Mouse (Mus musculus): ENCODE measurements around the gene Kmt2c. TPM values are rescaled to one million over a fixed set of nuclear protein-coding genes. Genes with fewer than 3 reads are reported as not detected.

The Kmt2c gene
- total RNA-seq, 1 experiment, result 50.6 TPM

- peak; percentile 99 for DNase-seq (ENCODE audit: low read depth, low spot score)
- peak overlapping the region; percentile 95 to 96 for H3K4me3 ChIP-seq (ENCODE audit: insufficient read depth in 1 of 2, low read depth in 1 of 2, low read length in 2 of 2, poor library complexity in 1 of 2, severe bottlenecking in 1 of 2)
- H3K36me3 ChIP-seq (ENCODE audit: control insufficient read depth, insufficient read depth, low read length, poor library complexity, severe bottlenecking), result no peaks in the 10 kb centered on the region
- TF ChIP-seq ZC3H11A (IDR thresholded peaks at IDR 0.05; ENCODE audit: borderline replicate concordance, low read depth, low read length) (no peak), HCFC1 (IDR thresholded peaks at IDR 0.05; ENCODE audit: borderline replicate concordance, insufficient read depth, low read length) (peak; percentile 60; the same call in 1 of the 2 replicates), CHD2 (IDR thresholded peaks at IDR 0.05; ENCODE audit: low read depth, low read length) (peak; percentile 31; the same call in 1 of the 2 replicates), MAFK (IDR thresholded peaks at IDR 0.05; ENCODE audit: insufficient read depth, low read depth, low read length) (no peak), ZNF384 (IDR thresholded peaks at IDR 0.05; ENCODE audit: low read depth, low read length) (no peak)
- in situ Hi-C loops (cut with MboI; ENCODE audit: low sequenced_read_pairs in 2 of 2, unreplicated experiment in 2 of 2), result no loop called here
- H3K27ac ChIP-seq (ENCODE audit: insufficient read depth, low read depth, low read length, poor library complexity, severe bottlenecking), result peak overlapping the region; percentile 96
- peaks cover 20 to 26% of the 10 kb centered on the region in 2 experiments for H3K4me1 ChIP-seq (ENCODE audit: control insufficient read depth in 2 of 2, insufficient read depth in 2 of 2, low read length in 2 of 2, poor library complexity in 1 of 2)
- no peaks in the 10 kb centered on the region for H3K9me3 ChIP-seq (ENCODE audit: control insufficient read depth, insufficient read depth, low read depth, low read length)
- H3K9ac ChIP-seq (ENCODE audit: insufficient read depth, low read depth, low read length, poor library complexity, severe bottlenecking), result peak overlapping the region; percentile 96
Observed at GRCm38 (mm10) chr5:25529529-25530421, 31.2 kb upstream of the Kmt2c start.

GRCm38 (mm10) chr5:25528851-25529528 is 30.4 kb upstream of the Kmt2c start:
- in situ Hi-C loops (cut with MboI; ENCODE audit: low sequenced_read_pairs in 2 of 2, unreplicated experiment in 2 of 2), result no loop called here
- TF ChIP-seq MAFK (IDR thresholded peaks at IDR 0.05; ENCODE audit: insufficient read depth, low read depth, low read length) (no peak), HCFC1 (IDR thresholded peaks at IDR 0.05; ENCODE audit: borderline replicate concordance, insufficient read depth, low read length) (no peak), ZC3H11A (IDR thresholded peaks at IDR 0.05; ENCODE audit: borderline replicate concordance, low read depth, low read length) (no peak)
- Histone ChIP-seq H3K4me3 (ENCODE audit: insufficient read depth in 1 of 2, low read depth in 1 of 2, low read length in 2 of 2, poor library complexity in 1 of 2, severe bottlenecking in 1 of 2) (peak overlapping the region; percentile 80 to 96), H3K9ac (ENCODE audit: insufficient read depth, low read depth, low read length, poor library complexity, severe bottlenecking) (peak overlapping the region; percentile 76), H3K4me1 (ENCODE audit: control insufficient read depth in 2 of 2, insufficient read depth in 2 of 2, low read length in 2 of 2, poor library complexity in 1 of 2) (peaks cover 19 to 24% of the 10 kb centered on the region in 2 experiments), H3K27ac (ENCODE audit: insufficient read depth, low read depth, low read length, poor library complexity, severe bottlenecking) (peak overlapping the region; percentile 92), H3K9me3 (ENCODE audit: control insufficient read depth, insufficient read depth, low read depth, low read length) (no peaks in the 10 kb centered on the region), H3K36me3 (ENCODE audit: control insufficient read depth, insufficient read depth, low read length, poor library complexity, severe bottlenecking) (no peaks in the 10 kb centered on the region)
- no peak for DNase-seq (ENCODE audit: low read depth, low spot score)

- Histone ChIP-seq H3K27ac (ENCODE audit: insufficient read depth, low read depth, low read length, poor library complexity, severe bottlenecking) (peak overlapping the region; percentile 92), H3K9ac (ENCODE audit: insufficient read depth, low read depth, low read length, poor library complexity, severe bottlenecking) (peak overlapping the region; percentile 31; the same call in 1 of the 2 replicates)
- no peak for TF ChIP-seq ZNF384 (IDR thresholded peaks at IDR 0.05; ENCODE audit: low read depth, low read length)
- TF ChIP-seq ZC3H11A (IDR thresholded peaks at IDR 0.05; ENCODE audit: borderline replicate concordance, low read depth, low read length), result no peak
- TF ChIP-seq MAFK (IDR thresholded peaks at IDR 0.05; ENCODE audit: insufficient read depth, low read depth, low read length), result no peak
- no peak for TF ChIP-seq HCFC1 (IDR thresholded peaks at IDR 0.05; ENCODE audit: borderline replicate concordance, insufficient read depth, low read length)
- no peak for TF ChIP-seq CHD2 (IDR thresholded peaks at IDR 0.05; ENCODE audit: low read depth, low read length)
Observed at GRCm38 (mm10) chr5:25527971-25528370, 29.4 kb upstream of the Kmt2c start.

GRCm38 (mm10) chr5:25526926-25527325 is 28.3 kb upstream of the Kmt2c start:
- H3K9me3 ChIP-seq (ENCODE audit: control insufficient read depth, insufficient read depth, low read depth, low read length), result no peaks in the 10 kb centered on the region
- no peak for DNase-seq (ENCODE audit: low read depth, low spot score)
- peak overlapping the region; percentile 92 for H3K27ac ChIP-seq (ENCODE audit: insufficient read depth, low read depth, low read length, poor library complexity, severe bottlenecking)
- peak overlapping the region; percentile 15; the same call in 1 of the 2 replicates for H3K9ac ChIP-seq (ENCODE audit: insufficient read depth, low read depth, low read length, poor library complexity, severe bottlenecking)
- in situ Hi-C loops (cut with MboI; ENCODE audit: low sequenced_read_pairs in 2 of 2, unreplicated experiment in 2 of 2), result no loop called here
- H3K4me3 ChIP-seq (ENCODE audit: insufficient read depth in 1 of 2, low read depth in 1 of 2, low read length in 2 of 2, poor library complexity in 1 of 2, severe bottlenecking in 1 of 2), result peak overlapping the region; percentile 7 to 23; a peak in 1 of 4 replicates
- TF ChIP-seq MAFK (IDR thresholded peaks at IDR 0.05; ENCODE audit: insufficient read depth, low read depth, low read length), result no peak
- no peak for TF ChIP-seq ZNF384 (IDR thresholded peaks at IDR 0.05; ENCODE audit: low read depth, low read length)
- TF ChIP-seq HCFC1 (IDR thresholded peaks at IDR 0.05; ENCODE audit: borderline replicate concordance, insufficient read depth, low read length), result no peak
- no peak for TF ChIP-seq CHD2 (IDR thresholded peaks at IDR 0.05; ENCODE audit: low read depth, low read length)
- TF ChIP-seq ZC3H11A (IDR thresholded peaks at IDR 0.05; ENCODE audit: borderline replicate concordance, low read depth, low read length), result no peak
- H3K36me3 ChIP-seq (ENCODE audit: control insufficient read depth, insufficient read depth, low read length, poor library complexity, severe bottlenecking), result no peaks in the 10 kb centered on the region
- peaks cover 15 to 21% of the 10 kb centered on the region in 2 experiments for H3K4me1 ChIP-seq (ENCODE audit: control insufficient read depth in 2 of 2, insufficient read depth in 2 of 2, low read length in 2 of 2, poor library complexity in 1 of 2)

More at GRCm38 (mm10) chr5:25527971-25528370, 29.4 kb upstream of the Kmt2c start:
- H3K4me1 ChIP-seq (ENCODE audit: control insufficient read depth in 2 of 2, insufficient read depth in 2 of 2, low read length in 2 of 2, poor library complexity in 1 of 2), result peaks cover 16 to 23% of the 10 kb centered on the region in 2 experiments
- no peak for DNase-seq (ENCODE audit: low read depth, low spot score)
- H3K36me3 ChIP-seq (ENCODE audit: control insufficient read depth, insufficient read depth, low read length, poor library complexity, severe bottlenecking), result no peaks in the 10 kb centered on the region
- no peaks in the 10 kb centered on the region for H3K9me3 ChIP-seq (ENCODE audit: control insufficient read depth, insufficient read depth, low read depth, low read length)
- H3K4me3 ChIP-seq (ENCODE audit: insufficient read depth in 1 of 2, low read depth in 1 of 2, low read length in 2 of 2, poor library complexity in 1 of 2, severe bottlenecking in 1 of 2), result peak overlapping the region in 1 of 2 experiments; percentile 80; a peak in 2 of 4 replicates
- in situ Hi-C loops (cut with MboI; ENCODE audit: low sequenced_read_pairs in 2 of 2, unreplicated experiment in 2 of 2), result no loop called here

All from ES-E14 (cell line).